Mouse (Mus musculus) embryonic facial prominence, embryonic 14.5 days (tissue): ENCODE results near the gene Fhad1. TPM values are rescaled to one million over a fixed set of nuclear protein-coding genes. Genes with fewer than 3 reads are reported as not detected.

Source experiments
- ATAC-seq: fragments of 200-750 bp; cut with Nextera tagmentation; 2 replicates; pipeline ENCODE4 v1.8.0; 2017; ENCODE audit warnings: low read depth, moderate number of reproducible peaks, moderate TSS enrichment
- DNase-seq: peaks from one replicate; pipeline ENCODE4 v3.0.0-alpha.2; 2015; ENCODE audit warnings: low spot score
- H3K27ac ChIP-seq: fragments of 300-500 bp; sonication (generic); replicated peaks from 2 replicates; pipeline ENCODE4 v1.5.1; 2014; ENCODE audit warnings: low read depth, mild to moderate bottlenecking, low read length, moderate library complexity
- H3K27me3 ChIP-seq: fragments of 300-500 bp; sonication (generic); replicated peaks from 2 replicates; pipeline ENCODE4 v1.6.1; 2014; ENCODE audit warnings: low read length; ENCODE audit not compliant: control insufficient read depth, insufficient read depth
- H3K36me3 ChIP-seq: fragments of 300-500 bp; sonication (generic); 2 replicates; pipeline ENCODE4 v1.6.1; 2014; ENCODE audit warnings: low read length, mixed read lengths; ENCODE audit not compliant: control insufficient read depth, insufficient read depth
- H3K4me1 ChIP-seq: fragments of 300-500 bp; sonication (generic); 2 replicates; pipeline ENCODE4 v1.6.1; 2014; ENCODE audit warnings: antibody characterized with exemption, low read length; ENCODE audit not compliant: control insufficient read depth, insufficient read depth
- H3K4me2 ChIP-seq: fragments of 300-500 bp; sonication (generic); 2 replicates; pipeline ENCODE4 v1.6.1; 2014; ENCODE audit warnings: low read depth, mild to moderate bottlenecking, low read length, moderate library complexity, mixed read lengths
- H3K4me3 ChIP-seq: fragments of 300-500 bp; sonication (generic); 2 replicates; pipeline ENCODE4 v1.5.1; 2014; ENCODE audit warnings: low read depth, mild to moderate bottlenecking, low read length
- H3K9ac ChIP-seq: fragments of 300-500 bp; sonication (generic); 2 replicates; pipeline ENCODE4 v1.6.1; 2014; ENCODE audit warnings: low read depth, mild to moderate bottlenecking, low read length, moderate library complexity, mixed read lengths
- H3K9me3 ChIP-seq: fragments of 300-500 bp; sonication (generic); 2 replicates; pipeline ENCODE4 v1.6.1; 2016; ENCODE audit warnings: low read length; ENCODE audit not compliant: control insufficient read depth
- WGBS: fragments of 180-500 bp; shearing (Covaris S2); extraction: QIAGEN DNeasy Blood & Tissue Kit; methylation state at CpG from one replicate; pipeline ENCODE4 v1.1.7; 2014; 5-methylcytosine and 5-hydroxymethylcytosine counted together
- polyA plus RNA-seq: library from polyadenylated mRNA; unstranded; fragments of >200 nt; fragmentation: Nextera tagmentation; extraction: Ambion mirVana; gene quantifications from 2 replicates; pipeline ENCODE4 v1.2.1, GENCODE M21; 2014

Gene Fhad1
- polyA plus RNA-seq, 1 experiment from 2014 or later, result 6.8 TPM

DNA sequence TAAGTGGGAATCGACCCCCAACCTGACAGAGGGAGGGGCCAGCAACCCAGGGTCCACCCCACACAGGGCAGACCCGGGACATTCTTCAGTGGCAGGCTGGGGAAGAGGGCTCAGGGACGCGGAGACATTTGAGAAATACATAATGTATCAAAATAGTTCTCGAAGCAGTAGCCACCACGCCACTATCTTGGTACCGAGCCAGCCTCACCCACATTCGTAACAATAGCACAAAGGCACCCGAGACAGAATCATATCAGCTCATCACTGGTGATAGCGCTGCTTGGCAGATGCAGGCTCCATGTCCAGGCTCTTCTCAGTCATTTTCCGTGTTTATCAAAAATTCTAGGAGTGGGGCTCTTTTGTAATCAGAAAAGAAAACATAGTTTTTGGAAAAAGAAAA is 90.9 kb downstream of the Fhad1 start:
- no peak overlapping the region for H3K4me3 ChIP-seq
- no peak overlapping the region for H3K9ac ChIP-seq
- ATAC-seq, result no peak
- DNase-seq, result no peak
- H3K4me1 ChIP-seq, result no peaks in the 10 kb centered on the region
- no peak overlapping the region for H3K4me2 ChIP-seq
- H3K36me3 ChIP-seq, result no peaks in the 10 kb centered on the region
- H3K9me3 ChIP-seq, result no peaks in the 10 kb centered on the region
- no peaks in the 10 kb centered on the region for H3K27me3 ChIP-seq
- WGBS, result 76% methylated on average over 11 of the region's 11 CpGs
- H3K27ac ChIP-seq, result no peak overlapping the region

DNA sequence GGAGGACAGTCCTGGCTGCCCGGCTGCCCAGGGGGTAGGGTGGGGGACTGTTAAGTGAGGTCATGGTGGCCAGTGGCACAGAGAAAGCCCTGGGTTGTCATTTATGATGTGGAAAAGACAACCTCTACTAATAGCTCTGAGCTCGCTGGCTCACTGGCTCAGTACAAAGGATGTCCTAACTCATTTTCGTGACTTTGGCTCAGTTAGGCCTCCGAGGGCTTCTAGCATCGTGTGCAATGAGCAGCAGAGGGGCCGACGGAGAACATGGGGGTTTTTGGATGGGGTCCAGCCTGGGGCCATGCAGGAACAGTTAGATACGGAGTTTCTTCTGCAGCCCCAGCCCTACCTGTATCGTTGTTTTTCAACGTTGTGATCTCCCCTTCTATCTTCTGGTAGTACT is 94.5 kb downstream of the Fhad1 start:
- WGBS, result 87% methylated on average over 10 of the region's 10 CpGs
- H3K27ac ChIP-seq, result no peak overlapping the region
- DNase-seq (no peak), ATAC-seq (no peak)
- peak overlapping the region; percentile 40; the same call in 1 of the 2 replicates for H3K9ac ChIP-seq
- H3K27me3 ChIP-seq, result no peaks in the 10 kb centered on the region
- no peak overlapping the region for H3K4me3 ChIP-seq
- H3K36me3 ChIP-seq, result no peaks in the 10 kb centered on the region
- no peaks in the 10 kb centered on the region for H3K4me1 ChIP-seq
- no peak overlapping the region for H3K4me2 ChIP-seq
- H3K9me3 ChIP-seq, result no peaks in the 10 kb centered on the region

DNA sequence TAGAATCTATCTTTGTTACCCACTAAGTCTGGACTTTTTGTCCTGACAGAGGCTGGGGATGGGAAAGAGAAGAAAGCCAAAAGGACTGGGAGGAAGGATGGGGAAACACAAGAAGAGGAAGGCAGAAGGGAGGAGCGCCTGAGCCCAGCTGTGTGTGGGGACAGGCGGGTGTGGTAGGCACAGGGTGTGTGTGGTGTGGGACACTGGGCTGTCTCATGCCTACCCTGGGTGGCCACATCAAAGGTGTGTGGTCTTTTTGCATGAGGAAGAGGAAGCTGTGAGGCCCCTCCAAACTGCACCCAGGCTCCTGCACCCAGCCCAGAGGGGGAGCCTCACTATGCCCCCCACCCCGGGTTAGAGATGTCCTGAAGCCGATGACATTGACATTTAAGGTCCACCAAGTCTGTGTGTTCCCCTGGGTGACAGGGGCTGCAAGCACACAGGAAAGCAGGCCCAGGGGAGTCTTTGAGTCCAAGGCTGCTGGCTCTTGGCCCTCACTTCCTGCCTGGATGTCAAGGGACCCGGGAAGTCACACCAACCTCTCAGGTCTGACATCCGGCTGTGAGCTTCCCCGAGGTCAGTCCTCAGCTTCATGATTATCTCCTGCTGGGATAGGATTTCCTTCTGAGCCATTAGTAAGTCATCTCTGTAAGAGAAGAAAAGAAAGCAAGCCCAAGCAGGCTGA is 97.0 kb downstream of the Fhad1 start:
- 58% methylated on average over 7 of the region's 7 CpGs for WGBS
- H3K27me3 ChIP-seq, result no peaks in the 10 kb centered on the region
- H3K4me3 ChIP-seq, result no peak overlapping the region
- no peak overlapping the region for H3K9ac ChIP-seq
- H3K4me1 ChIP-seq, result no peaks in the 10 kb centered on the region
- no peak overlapping the region for H3K27ac ChIP-seq
- DNase-seq, result no peak
- no peaks in the 10 kb centered on the region for H3K9me3 ChIP-seq
- no peak for ATAC-seq
- no peak overlapping the region for H3K4me2 ChIP-seq
- H3K36me3 ChIP-seq, result no peaks in the 10 kb centered on the region

DNA sequence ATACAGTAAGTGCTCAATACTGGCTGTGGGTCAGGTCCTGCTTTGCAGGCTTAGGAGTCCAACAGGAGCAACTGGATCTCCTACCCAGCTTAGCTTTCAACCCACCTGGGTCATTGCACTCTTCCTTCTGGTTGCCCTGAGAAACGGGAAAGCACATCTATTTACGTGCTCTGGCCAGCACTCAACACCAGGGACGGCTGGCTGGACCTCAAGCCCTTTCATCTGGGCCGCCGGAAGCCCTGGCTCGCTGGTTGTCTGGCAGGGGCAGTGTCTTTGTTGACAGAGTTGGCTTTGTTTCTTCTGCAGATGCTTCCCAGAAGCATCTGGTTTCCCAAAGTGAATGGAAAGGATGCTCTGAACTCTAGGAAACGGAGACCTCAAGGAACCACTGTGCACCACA is 100.8 kb downstream of the Fhad1 start:
- Histone ChIP-seq H3K4me3 (no peak overlapping the region), H3K27ac (no peak overlapping the region), H3K27me3 (no peaks in the 10 kb centered on the region), H3K4me2 (no peak overlapping the region), H3K9me3 (no peaks in the 10 kb centered on the region), H3K36me3 (no peaks in the 10 kb centered on the region), H3K9ac (no peak overlapping the region), H3K4me1 (no peaks in the 10 kb centered on the region)
- 39% methylated on average over 7 of the region's 7 CpGs for WGBS
- ATAC-seq (no peak; the same call in 1 of the 2 replicates), DNase-seq (peak; percentile 41)

DNA sequence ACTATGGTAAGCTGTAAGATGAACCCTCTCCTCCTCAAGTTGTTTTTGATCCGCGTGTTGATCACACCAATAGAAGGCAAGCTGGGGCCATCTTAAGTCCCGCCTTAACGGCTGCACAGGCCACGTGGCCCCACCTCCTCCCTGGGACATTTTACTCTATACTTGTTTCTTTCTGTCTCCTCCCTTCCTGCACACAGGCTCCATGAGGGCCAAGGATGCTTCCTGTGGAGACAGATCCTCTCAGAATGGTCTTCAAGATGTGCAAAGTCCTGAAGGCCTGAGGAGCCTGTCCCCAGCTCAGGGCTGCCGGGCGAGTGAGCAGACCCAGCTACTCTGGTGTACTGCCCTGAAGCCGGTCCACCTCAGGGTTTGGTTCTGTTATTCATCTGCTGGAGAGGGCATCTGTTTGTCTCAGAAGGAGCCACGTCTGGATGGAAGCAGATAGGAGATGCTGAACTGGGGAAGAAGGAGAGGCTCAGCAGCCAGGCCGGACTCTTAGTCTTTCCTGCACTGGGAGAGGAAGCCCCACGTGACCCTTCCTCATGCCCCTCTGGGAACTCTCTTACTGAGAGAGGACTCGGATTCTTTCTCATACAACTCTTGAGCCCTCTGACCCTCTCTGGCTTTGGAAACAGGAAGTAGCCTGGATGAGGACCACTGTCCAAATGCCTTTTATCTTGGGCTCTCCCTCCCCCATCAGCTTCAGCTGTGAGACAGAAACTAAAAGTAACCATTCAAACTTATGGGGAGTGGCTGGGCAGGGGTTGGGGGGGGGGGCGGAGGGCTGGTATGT is 101.5 kb downstream of the Fhad1 start:
- WGBS, result 64% methylated on average over 13 of the region's 13 CpGs
- no peaks in the 10 kb centered on the region for H3K27me3 ChIP-seq
- no peaks in the 10 kb centered on the region for H3K36me3 ChIP-seq
- no peak for DNase-seq
- no peaks in the 10 kb centered on the region for H3K9me3 ChIP-seq
- no peaks in the 10 kb centered on the region for H3K4me1 ChIP-seq
- H3K27ac ChIP-seq, result no peak overlapping the region
- no peak for ATAC-seq
- H3K4me2 ChIP-seq, result no peak overlapping the region
- H3K4me3 ChIP-seq, result no peak overlapping the region
- no peak overlapping the region for H3K9ac ChIP-seq

DNA sequence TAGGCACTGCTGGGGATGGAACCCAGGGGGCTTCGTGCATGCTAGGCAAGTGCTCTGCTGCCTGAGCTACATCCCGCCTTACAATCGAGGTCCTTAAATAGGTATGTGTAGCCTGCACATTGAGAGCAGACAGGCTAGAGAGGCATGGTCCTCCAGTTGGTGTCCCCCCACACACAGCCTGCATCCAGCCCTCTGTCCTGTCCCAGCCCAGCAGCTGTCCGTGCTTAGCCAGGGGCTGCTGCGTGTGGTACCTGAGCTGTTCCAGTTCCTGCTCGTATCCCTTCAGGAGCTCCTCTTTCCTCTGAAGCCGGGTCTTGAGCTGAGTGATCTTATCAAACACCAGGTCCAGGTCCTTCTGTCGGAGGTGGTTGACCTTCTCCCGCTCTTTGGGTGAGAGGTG is 110.2 kb downstream of the Fhad1 start:
- Histone ChIP-seq H3K27ac (no peak overlapping the region), H3K9ac (no peak overlapping the region), H3K36me3 (no peaks in the 10 kb centered on the region), H3K4me1 (peaks cover 6% of the 10 kb centered on the region), H3K9me3 (no peaks in the 10 kb centered on the region), H3K4me2 (no peak overlapping the region), H3K27me3 (no peaks in the 10 kb centered on the region), H3K4me3 (no peak overlapping the region)
- ATAC-seq (no peak), DNase-seq (no peak)
- WGBS, result 77% methylated on average over 9 of the region's 9 CpGs

DNA sequence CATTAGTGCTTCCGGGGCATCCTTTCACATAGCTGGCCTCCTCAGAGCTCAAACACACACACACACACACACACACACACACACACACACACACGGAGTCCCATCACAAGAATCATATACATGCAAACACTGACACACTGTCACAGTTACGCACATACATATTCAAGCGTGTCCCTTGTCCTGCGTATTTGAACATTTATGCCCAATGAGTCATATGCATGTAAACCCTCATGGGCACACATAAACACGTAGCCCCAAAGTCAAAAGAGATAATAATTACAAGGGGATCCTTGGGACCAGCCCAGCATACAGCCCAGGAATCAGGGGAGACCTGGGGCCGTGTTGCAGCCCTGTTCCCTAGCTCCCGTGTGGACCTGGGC is 112.4 kb downstream of the Fhad1 start:
- Histone ChIP-seq H3K9ac (no peak overlapping the region), H3K36me3 (no peaks in the 10 kb centered on the region), H3K4me3 (no peak overlapping the region), H3K4me2 (no peak overlapping the region), H3K9me3 (no peaks in the 10 kb centered on the region), H3K4me1 (peaks cover 10% of the 10 kb centered on the region), H3K27ac (no peak overlapping the region), H3K27me3 (no peaks in the 10 kb centered on the region)
- ATAC-seq, result no peak
- DNase-seq, result no peak
- WGBS, result 76% methylated on average over 8 of the region's 8 CpGs

DNA sequence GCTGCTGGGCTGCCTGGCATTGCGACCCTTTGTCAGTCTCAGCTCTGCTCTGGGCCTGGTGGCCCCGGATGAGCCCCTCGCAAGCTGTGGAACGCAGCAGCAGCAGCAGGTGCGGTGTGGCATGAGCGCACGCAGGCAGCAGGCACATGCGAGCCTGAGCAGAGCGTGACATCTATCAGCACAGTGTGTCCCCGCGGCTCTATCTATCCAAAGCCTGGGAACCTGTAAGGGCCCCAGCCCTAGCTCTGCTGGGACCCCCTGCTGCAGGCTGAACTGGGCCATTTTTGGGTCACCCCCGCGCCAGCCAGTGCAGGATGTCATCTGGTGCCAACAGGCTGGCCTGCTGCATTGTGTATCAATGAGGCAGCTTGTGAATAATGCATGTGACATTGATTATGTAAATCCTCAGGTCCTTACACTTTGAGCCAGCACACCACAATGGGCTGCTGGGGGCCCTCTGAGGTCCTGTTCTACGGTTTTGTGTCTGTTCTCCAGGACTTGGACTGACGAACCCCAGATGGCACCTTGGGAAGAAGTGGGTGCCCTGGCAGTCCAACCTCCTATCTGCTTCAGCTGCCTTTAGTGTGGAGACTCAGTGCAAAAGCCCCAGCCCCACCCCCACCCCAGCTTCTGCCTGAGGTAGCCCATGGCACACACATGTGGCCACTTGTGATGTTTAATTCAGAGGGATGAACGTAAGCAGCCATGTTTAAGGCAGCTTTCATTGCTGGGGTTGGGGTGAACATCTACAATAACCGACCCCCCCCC is 113.0 kb downstream of the Fhad1 start:
- no peaks in the 10 kb centered on the region for H3K36me3 ChIP-seq
- 53% methylated on average over 17 of the region's 17 CpGs for WGBS
- no peak overlapping the region for H3K27ac ChIP-seq

More for the DNA sequence above, 113.0 kb downstream of the Fhad1 start:
- 0 out of 2 replicates have a peak overlapping the region, but pooled peaks have one; percentile 5 for H3K9ac ChIP-seq
- no peak overlapping the region for H3K4me2 ChIP-seq
- H3K4me1 ChIP-seq, result peaks cover 10% of the 10 kb centered on the region
- H3K9me3 ChIP-seq, result no peaks in the 10 kb centered on the region
- no peak for ATAC-seq
- H3K27me3 ChIP-seq, result no peaks in the 10 kb centered on the region
- H3K4me3 ChIP-seq, result no peak overlapping the region
- DNase-seq, result no peak
